Mouse (Mus musculus): Measurements from ENCODE around the gene Enthd1.
A peak's percentile ranks its signal among the peaks of the same experiment; 100 is the strongest.

Gene Enthd1

DNA sequence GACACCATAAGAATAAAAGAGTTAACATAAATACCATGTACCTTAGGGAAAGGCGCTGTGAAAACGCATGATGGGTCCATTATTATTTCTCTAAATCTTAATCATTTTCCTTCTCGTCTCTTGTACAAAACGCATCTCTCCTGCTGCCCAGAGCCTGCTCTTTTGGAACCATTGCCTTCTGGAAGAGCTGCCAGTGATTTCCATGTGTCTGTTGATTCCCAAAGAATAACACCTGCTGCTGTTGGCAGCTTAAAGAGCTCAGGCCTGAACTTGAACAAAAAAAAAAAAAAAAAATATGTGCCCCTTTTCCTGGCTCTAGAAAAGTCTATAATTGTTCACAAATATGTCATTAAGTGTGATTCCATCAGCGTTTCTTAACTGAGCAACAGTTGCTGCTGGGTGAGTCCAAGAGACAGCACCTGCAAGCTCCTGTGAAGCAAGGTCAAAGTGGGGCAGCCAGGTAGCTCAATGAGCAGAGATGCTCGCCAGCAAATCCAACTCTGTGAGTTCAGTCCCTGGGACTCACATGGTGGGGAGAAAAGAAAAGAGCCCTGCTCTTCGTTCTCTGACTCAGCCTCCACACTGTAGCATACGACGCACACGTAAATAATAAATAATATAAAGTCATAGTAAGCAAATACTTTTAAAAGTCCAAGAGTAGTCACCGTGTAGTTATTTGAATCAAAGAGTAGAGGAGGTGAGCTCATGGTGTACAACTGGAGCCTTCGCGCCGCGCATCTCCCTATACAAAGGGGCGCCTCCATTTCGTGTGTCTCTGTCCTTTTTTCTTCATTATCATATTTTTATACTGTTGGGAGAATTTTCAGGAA, 9.5 kb upstream of the Enthd1 start:
- DNase-seq = no peak

DNA sequence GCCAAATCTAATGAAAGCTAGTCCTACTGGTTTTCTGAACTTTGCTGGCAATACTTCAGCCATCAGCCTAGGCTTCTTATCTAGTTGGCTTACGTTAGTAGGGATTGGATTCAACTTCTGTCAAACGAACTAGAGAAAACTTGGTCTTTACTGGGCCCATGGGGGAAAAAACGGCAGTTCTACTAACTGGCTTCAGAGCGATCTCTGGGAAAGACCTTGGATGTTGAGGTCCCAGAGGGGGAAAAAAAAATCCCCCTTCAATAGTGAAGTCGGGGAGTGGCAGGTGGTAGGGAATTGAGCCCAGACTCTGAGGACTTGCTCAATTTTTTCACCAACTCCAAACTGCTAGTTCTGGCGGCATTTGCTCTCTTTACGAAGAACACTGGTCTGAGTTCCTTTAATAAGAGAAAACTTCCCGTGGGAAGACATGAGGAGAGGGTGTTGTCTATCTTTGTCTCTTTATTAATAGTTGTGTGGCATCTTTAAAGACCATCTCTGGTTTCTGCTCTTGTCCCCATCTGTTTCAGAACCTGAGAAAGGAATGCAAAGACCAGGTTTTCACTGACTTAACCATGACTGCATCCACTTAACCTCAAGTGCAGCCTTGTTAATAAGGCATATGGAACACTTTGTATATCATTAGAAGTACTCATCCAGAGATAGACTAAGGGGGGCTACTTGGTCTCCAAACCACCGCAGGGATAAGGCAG, 8.0 kb upstream of the Enthd1 start:
- no peak for DNase-seq

DNA sequence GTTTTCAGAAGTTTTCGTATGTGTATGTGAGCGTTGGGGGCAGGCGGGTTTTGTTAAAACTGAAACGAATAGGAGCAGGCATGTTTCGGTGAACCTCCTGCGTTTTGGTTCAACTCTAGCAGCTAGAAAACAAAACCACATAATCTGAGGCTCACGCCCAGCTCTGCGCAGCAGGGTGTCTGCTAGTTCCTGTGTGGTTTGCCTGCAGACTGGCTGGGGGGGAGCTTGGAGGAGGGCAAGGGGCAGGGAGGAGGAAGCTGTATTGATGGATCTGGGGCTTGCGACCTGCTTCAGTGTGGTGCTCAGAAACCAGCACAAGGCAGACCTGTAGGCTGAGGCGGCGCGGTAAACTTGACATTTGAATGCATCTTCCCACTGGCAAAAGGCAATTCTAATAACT, 7.3 kb upstream of the Enthd1 start, which contains the start of gene Grap2:
Gene Grap2, plus strand, starts transcription at position 304 of the 400 bp plus-strand sequence.
- no peak for DNase-seq

DNA sequence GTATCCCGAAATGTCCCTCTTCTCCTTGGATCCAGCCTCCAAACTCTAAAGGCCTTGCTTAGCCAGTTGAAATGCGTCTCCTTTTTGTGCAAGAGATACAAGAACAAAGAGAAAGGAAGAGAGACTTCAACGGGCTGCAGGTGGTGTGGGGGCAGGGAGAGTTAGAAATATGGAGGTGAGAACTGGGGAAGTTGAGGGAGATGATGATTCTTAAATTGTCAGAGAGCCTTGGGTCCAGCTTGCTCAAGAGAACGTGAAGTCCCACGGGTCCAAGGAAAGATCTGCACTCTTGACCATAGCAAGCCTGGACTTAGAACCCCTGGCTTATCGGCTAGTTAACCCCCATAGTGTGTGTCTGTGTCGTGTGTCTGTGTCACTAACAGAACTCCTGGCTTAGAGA, 6.7 kb upstream of the Enthd1 start:
- no peak for DNase-seq

DNA sequence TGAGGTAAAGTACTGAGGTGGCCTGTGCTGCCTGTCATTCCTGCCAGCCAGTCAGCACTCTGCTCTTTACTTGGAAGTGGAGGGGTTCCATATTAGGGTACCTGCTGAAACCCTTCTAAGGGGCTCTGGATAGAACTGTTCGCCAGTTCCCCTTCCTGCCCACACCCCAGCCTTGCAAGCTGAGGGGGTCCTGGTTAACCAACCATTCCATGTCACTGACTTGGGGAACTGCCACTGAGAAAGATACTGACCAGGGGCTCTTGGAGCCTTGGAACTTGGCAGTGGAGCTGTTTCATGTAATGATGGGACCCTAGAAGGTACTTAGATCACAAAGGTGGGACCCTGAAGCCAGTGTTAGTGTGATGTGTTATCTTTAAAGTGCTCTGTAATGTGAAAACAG, 5.3 kb upstream of the Enthd1 start:
- DNase-seq = no peak

DNA sequence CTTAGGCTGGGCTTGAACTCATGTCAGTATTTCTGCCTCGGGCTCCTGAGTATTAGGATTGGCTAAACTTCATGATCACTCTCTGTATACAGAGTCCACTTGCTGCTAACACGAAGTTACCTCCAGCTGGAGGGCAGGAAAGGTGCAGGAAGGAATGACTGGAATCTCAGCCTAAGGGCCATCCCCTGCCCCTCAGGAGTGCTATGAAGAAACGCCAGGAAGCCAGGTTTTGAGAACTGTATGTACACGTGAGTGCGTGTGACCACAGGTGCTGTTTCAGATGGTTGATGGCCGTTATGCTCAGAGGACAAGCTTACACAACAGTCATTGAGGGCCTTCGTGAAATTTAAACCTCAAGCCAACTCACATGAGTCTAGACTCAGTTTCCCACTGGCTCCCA, 4.2 kb upstream of the Enthd1 start:
- no peak for DNase-seq

DNA sequence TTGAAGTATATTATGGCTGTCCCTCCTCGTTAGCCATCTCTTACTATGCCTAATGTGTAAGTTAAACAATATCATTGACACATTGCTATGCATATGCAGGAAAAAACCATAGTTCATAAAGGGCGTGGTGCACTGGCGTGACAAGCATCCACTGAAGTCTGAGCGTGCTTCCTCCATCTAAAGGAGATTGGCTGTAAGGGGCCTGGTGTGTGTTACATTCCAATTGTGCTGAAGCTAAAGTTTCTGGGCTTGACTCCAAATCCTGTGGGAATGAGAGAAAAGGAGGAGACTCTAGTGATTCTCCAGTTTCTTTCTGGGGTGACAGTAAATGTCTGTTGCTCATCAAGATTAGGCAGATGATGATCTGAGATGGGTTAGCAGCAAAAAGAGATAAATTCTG, 2.8 kb upstream of the Enthd1 start:
- DNase-seq = no peak

DNA sequence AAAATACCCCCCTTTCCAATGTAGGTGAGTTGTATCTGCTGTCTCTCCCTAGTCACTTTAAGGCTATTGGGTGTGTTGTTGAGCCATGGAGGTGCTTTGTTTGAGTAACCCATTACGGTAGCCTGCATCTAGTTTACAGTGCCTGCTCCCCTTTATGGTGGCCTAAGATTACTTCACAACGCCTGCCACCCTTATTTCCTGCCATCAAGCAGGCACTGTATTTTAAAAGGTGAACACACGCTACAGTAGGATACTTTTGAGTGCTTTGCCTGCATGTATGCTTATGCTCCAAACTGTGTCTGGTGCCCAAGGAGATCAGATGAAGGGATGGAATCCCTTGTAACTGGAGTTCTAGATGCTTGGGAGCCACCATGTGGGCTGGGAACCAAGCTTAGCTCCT, 2.2 kb upstream of the Enthd1 start:
- DNase-seq = no peak

DNA sequence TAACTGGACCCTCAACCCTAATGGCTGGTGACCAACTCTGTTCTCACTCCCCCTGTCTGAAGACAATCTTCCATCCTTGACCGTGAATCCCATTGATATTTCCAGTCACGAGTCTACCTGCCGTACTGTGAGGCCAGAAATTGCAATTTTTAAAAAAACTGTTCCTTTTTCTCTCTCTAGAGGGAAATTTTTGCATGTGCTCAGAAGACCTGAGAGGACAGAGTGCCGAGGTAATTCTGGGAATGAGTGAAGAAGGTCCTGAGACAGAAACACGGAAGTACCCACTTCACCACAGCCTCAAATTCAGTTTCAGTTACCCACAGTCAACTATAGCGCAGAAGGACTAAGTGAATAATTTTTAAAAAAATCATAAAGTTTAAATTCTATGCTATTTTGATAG, 1.7 kb upstream of the Enthd1 start:
- no peak for DNase-seq

DNA sequence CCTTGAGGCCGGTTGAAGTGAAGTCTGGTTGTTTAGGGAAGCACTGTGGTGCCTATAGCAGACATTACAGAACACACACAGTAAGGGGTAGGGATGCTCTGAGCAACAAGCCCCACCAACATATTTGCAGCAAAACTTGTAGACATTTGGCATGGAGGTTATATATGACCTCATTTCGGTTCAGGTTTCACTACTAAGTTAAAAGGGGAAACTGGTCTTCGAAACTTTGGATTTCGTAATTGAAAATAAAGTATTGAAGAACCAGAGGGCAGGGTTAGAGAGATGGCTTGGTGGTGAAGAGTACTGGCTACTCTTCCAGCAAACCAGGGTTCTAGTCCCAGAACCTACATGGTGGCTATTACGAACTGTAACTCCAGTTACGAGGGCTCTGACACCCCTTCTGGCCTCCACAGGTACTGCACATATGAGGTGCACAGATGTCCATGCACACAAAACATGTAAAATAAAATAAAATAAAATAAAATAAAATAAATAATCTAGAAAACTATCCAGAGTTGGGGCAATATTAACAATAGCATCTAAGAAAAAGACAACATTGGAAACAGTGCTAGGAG, 1.2 kb downstream of the Enthd1 start:
- peak; percentile 33 to 40 for DNase-seq

DNA sequence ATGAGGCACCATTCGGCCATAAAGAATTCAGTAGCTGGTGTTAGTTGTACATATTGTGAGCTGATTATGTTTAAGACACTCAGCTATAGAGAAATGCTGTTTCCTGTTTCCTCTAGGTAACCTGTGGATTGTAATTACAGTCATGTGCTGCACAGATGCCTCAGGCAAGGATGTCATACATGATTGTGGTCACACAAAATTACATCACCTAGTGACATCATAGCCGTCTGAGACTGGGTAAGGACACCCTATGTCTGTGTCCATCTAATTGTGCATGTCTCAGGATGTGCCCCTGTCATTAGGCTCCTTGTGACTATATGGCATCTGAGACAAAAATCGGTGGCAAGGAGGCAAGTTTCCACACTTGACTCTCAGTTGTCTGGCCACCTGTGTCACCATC, 2.5 kb downstream of the Enthd1 start:
- no peak for DNase-seq

DNA sequence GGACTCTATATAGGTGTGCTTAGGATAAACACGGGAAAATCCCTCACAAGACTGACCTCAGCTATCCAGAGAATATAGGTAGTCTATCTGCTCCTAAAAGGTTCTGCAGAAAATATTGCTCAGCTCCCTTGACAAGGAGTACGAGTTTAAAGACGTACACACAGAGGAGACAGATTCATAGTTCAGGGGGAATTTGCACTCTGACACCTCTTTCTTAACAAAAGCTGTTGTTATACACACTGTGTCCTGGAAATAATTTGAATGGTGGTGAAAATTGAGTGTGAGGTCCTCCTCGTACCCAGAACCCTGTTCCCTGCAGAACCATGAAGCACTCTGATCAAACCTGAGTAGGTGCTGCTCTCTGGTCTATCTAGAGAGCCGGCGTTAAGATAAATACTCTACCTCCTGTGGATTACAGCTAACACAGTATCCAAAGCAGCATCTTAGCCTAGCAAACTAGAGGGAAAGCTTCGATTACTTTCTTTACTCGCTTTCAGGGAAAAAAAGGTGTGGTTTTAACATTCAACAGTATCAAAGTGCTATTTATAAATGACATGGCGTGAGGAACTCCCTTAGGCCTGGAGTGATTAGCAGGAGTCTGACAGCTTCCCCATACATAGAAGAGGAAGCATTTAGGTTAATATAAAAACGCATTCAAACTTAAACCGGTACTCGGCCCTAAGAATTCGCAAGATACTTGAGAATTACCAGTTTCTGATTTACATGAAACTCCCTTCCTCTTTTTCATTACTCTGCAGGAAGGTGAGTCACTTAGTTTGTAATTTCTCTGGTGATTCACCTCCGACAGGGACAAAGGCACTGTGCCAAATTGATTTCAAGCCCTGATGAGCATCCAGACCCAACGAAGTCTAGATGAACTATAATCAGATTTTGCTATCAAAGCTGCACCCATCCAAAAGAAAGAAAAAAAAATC, 4.0 kb downstream of the Enthd1 start:
- no peak for DNase-seq

DNA sequence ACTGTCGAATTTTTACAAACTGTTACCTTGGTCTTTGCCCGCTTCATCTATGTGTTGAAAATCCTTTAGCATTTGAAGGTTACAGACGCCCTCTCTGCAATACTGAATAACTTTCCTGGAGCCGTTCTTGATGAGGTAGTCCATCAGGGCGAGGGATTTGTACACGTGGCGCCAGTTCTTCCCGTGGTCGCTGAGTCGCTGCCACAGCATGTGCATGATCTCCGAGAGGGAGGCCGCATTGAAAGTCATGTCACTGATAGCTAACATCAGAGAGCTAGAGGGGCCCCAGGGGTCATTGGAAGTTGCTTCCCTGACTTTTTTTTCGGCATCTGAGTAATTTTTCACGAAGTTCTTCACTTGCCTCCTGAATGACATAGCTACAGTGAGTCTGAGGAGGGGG, 5.0 kb downstream of the Enthd1 start:
- no peak for DNase-seq

DNA sequence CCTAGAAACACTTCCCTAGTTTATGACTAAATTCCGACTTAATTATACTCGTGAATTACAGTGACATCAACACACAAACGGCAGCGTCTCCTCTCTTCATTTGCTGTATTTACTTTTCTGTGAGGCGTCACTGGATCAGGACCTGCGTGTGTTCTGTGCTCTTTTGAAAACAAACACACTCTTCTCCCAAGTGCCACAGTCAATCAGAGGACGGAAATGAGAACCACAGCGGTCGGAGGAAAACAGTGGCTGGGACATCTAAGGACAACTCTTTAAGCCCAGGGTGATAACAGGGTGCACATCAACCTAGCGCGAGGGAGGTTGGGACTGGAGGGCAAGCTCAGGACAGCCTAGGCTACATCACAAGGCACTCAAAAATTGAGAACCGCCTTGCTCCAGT, 5.4 kb downstream of the Enthd1 start:
- DNase-seq = peak in 1 of 2 experiments; percentile 9

DNA sequence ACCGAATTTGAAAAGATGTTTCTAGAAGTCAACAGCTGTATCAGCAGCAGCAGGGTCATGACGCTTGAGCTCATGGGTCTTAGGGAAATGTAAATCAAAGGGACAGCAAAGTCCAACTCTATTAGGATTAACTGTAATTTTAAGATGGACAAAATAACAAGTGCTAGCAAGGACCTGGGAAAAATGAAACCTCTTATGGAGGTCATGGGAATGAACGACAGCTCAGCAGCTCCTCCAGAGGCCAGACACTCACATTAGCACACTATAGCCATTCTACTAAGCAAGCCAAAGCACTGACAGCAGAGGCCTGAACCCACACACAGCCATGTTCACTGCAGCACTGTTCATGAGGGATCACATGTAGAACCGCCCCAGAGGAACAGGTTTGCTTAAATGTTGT, 7.2 kb downstream of the Enthd1 start:
- peak in 1 of 2 experiments; percentile 14 for DNase-seq

DNA sequence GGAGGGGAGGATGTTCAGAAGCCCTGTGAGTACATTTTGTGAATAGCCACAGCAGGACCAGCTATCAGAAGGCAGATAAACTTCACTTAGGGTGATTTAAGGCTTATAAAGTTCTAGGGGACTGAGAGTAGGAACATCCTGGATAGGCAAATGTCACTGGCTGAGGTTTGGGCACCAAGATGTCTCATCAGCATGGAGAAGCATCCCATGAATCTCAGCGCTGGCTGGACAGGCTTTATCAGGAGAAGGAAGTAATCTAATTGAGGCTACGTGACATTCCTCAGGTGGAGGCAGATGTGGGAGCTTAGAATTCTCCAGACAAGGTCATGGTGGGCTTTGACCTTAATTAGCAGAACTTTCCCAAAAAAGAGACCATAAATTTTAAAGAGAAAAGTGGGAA, 8.9 kb downstream of the Enthd1 start:
- no peak for DNase-seq

DNA sequence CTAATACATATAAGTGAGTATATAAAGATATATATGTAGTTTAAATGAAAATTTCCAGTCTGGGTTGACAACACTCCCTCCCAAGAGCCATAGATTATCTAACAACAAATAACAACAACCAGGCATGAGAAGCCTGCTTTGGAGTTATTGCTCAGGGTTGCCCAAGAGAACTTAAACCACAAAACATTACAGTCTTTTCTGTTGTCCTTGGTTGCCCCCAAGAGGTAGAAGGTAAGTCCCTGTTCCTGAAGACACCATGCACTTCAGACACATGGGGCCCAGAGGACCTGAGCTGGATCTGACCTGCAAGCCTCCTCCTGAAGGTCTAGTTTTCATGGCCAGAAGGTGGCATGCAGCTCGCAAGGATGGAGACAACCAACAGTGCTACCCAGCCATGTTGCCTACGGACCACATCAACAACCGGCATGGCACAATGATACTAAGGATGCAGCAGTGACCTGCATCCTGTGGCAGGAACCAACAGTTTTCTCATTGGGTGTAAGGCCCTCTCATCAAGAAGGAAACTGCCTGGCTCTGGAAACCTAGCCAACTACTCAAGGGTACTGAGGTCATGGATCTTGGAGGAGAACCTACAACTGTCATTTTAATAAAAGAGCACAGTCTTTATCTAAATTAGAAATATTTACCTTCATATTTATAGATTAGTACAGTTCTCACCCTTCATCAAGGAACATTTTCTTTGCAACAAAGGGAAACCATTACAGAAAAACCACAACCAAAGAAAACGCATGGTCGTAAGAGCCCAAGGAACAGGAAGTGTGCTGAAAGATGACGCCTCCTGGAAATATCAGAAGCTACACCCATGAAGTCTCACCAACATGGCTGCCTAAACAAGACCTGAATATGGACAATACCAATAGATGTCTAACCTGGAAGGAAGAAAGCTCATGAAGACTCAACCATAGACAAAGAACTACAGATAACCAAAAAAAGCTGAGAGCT, 9.8 kb downstream of the Enthd1 start:
- no peak for DNase-seq

DNA sequence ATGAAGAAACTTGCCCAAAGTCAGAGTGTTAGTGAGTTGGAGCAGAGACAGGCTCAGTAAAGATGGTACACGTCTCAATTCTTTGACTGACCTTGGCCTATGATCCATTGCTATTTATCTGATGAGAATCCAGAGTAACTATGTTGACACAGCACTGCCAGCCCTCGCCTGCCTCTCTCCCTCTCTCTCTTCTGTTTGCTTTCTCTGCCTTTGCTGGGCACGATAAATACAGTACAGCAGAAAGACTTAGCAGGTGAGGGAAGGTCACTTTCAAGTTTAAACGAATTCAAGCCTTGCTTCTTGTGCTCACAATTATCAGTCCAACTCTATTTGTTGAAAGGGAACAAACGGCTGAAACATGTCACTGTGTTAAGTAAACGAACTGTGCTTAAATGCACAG, 19.5 kb downstream of the Enthd1 start:
- no peak for DNase-seq

DNA sequence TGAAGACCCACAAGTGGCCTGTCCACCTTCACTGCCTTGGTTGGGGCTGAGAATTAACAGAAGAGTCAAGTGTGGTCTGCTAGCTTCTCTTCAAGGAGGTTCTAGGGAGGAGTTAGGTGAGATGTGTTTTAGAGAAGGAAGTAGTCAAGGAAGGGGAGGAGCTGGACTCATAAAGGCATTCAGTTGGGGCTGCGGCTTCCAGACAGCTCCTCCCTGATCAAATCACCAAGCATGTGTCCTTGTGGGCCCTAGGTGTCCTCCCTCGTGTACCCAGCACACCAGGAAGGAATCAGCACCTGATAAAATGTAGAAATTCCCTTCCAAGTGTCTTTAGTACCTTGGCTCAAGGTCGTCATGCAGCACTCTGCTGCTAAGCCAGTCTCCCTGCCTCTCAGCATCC, 20.8 kb downstream of the Enthd1 start:
- DNase-seq = no peak

DNA sequence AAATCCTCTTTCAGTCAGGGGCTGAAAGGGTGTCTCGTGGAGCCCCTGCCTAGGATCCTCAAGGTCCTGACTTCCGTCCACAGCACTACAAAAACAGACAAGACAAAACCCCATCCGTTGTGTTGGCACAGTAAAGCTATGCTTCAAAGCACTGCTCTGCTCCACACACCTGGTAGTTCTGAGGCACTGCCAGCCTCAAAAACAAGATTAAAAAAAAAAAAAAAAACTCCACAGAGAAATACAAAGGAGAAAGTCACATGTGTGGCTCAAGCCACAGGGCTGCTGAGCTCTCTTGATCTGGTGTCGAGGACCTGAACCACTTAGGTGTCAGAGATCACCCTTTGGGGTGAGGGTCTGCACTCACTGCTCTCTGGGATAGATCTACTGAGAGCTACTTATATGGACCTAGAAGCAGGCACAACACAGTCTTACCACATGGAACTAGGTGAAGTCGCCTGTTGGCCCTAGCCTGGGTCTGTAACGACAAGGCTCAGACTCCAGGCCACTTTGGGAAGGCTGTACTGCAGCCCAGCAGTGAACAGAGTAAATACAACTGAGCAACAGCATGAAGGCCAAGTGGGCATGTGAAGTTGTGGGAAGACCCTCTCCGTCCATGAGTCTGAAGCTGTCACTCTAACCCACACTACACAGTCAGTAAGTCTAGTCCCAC, 26.1 kb downstream of the Enthd1 start:
- no peak for DNase-seq

DNA sequence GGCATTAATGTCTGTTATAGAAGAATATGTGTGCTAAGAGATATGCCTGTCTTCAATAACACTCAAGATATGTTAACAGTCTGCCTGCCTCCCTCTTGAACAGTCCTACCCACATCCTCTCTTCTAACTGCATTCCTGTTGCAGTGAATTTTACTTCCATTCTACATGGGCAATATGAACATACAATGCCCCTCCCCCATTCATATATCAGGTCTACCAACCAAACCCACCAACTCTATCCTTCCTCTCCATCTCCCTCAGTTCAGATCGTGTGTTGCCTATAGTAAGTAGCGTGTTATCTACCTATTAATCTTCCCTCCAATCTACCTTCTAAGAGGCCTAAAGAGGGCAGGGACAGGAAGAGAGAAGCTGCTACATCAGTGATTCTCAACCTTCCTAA, 26.9 kb downstream of the Enthd1 start:
- no peak for DNase-seq
